ENCODE assay signal across 8 mouse cellular contexts in the genomic region with DNA sequence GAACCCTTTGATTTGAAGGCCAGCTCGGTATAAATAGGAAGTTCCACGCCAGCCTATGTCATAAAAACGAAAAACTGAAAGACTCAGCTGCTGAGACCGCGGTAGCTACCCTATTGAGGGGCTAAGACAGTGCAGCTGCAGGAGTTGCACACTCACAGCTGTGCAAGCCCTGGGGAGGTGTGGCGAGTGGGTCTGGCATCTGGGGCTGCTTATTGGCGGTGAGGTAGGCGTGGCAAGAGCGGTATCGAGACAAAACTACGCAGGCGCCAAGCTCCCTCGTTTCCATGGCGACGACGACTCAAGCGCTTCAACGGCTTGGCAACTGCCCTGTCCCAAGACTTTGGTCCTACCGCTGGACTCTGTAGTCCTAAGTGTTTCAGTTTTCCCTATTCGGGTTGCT. TPM values are rescaled to one million over a fixed set of nuclear protein-coding genes. Genes with fewer than 3 reads are reported as not detected.
DNase-seq lines count a peak whose midpoint lies in the region; ATAC-seq and TF ChIP-seq lines count a peak whose summit lies in the region.

Zmynd10 (plus strand) TSS at position 273 of the 400 bp plus-strand sequence.

- intact Hi-C loops in gastrocnemius, adult 2 months (cut with DNase I), result no loop called here

- peak; percentile 94 for DNase-seq in R1 (ENCODE audit: low read depth, low spot score)
- DNase-seq in gastrocnemius, adult 2 months, result peak; percentile 87
- peak; percentile 86 to 91 for DNase-seq in left cerebral cortex, adult 18-20 months (ENCODE audit: low spot score in 2 of 2)
- DNase-seq in lung, postnatal 25 days (ENCODE audit: low spot score), result peak; percentile 91
- DNase-seq in retina, postnatal 1 day, result peak; percentile 94
- peak; percentile 86 to 94 for DNase-seq in thymus, postnatal 36 days

- TF ChIP-seq CTCF in cortical plate, adult 2 months (IDR thresholded peaks at IDR 0.05; ENCODE audit: extremely low read depth, insufficient read depth, low read length), result no peak
- no peak for TF ChIP-seq CTCF in gastrocnemius, adult 2 months (IDR thresholded peaks at IDR 0.05)

- H3K4me3 ChIP-seq in cortical plate, adult 2 months (ENCODE audit: insufficient read depth, low read length), result peak within 1 kb of the TSS; percentile 7
- H3K4me3 ChIP-seq in gastrocnemius, adult 2 months, result peak within 1 kb of the TSS; percentile 46
- H3K4me3 ChIP-seq in hindbrain, embryonic 15.5 days, result peak within 1 kb of the TSS; percentile 20; the same call in 1 of the 2 replicates

- H3K9ac ChIP-seq in hindbrain, embryonic 15.5 days, result no peak within 1 kb of the TSS

- H3K36me3 ChIP-seq in hindbrain, embryonic 15.5 days, result peaks cover 17% of the 10 kb centered on the region

- ATAC-seq in hindbrain, embryonic 15.5 days (ENCODE audit: low FRiP score, low read depth), result peak; percentile 47

- H3K27ac ChIP-seq in cortical plate, adult 2 months (ENCODE audit: insufficient read depth, low read length), result no peak within 1 kb of the TSS
- H3K27ac ChIP-seq in gastrocnemius, adult 2 months, result peak within 1 kb of the TSS; percentile 21; the same call in 1 of the 2 replicates
- peak within 1 kb of the TSS; percentile 48 for H3K27ac ChIP-seq in hindbrain, embryonic 15.5 days (replicated peaks)

- peak within 1 kb of the TSS; percentile 56 for H3K4me2 ChIP-seq in hindbrain, embryonic 15.5 days

- peak; percentile 40; the same call in 1 of the 2 replicates for TF ChIP-seq POLR2A in cortical plate, adult 2 months (IDR thresholded peaks at IDR 0.05; ENCODE audit: extremely low read depth, insufficient read depth, low read length)

- 4% methylated on average over 20 of the region's 20 CpGs for WGBS in hindbrain, embryonic 15.5 days

- H3K4me1 ChIP-seq in cortical plate, adult 2 months (ENCODE audit: control insufficient read depth, insufficient read depth, low read length), result 0 out of 2 replicates have a peak, but pooled peaks cover 1% of the 10 kb centered on the region
- H3K4me1 ChIP-seq in hindbrain, embryonic 15.5 days (replicated peaks), result peaks cover 42% of the 10 kb centered on the region

- peaks cover 34% of the 10 kb centered on the region for H3K27me3 ChIP-seq in hindbrain, embryonic 15.5 days

- H3K9me3 ChIP-seq in hindbrain, embryonic 15.5 days, result no peaks in the 10 kb centered on the region

RNA-seq across cellular contexts. Expression of gene Zmynd10, which starts in this region (rescaled TPM):
- 6.0 and 6.7 TPM in 2 replicates for polyA plus RNA-seq in cortical plate, adult 2 months (2012; rRNA removed)
- total RNA-seq in gastrocnemius, adult 2 months (2021), result under 1 TPM in 1 of 2 experiments, not detected in 1; 0.53 TPM
- polyA plus RNA-seq in hindbrain, embryonic 15.5 days (2015; fragmentation: Nextera tagmentation; extraction: Ambion mirVana), result 3.4 and 4.3 TPM in 2 replicates
- 1 to 10 TPM; 6.1 to 7.2 TPM for total RNA-seq in left cerebral cortex, adult 18-20 months (2021)

Comparison
In these comparisons a context has a peak if more than half of its experiments do, and no peak if none do; other contexts are left out.
1. RNA of gene Zmynd10 (total RNA-seq): 6.1 to 7.2 TPM in left cerebral cortex, adult 18-20 months; 0.53 TPM in gastrocnemius, adult 2 months; every median in the first group is over 4 times any median in the second.
2. Peak in DNase-seq, H3K4me3 ChIP-seq and H3K27ac ChIP-seq in gastrocnemius, adult 2 months; RNA of the gene not detected or under 1 TPM.
3. Peak in every context shown above with its lines, with median percentiles within 50 percentile points of each other: DNase-seq and H3K4me3 ChIP-seq.